Mouse (Mus musculus) limb, embryonic 12.5 days (tissue): ENCODE measurements around the gene Pip5k1a. TPM values are rescaled to one million over a fixed set of nuclear protein-coding genes. Genes with fewer than 3 reads are reported as not detected.
"Not testable (repeated sequence)": the region's sequence is repeated elsewhere in the genome, so short reads cannot be mapped to it uniquely, and the experiment has no call there.

Experiments used
- ATAC-seq: fragments of 200-750 bp; cut with Nextera tagmentation; 2 replicates; pipeline ENCODE4 v1.8.0; 2017; ENCODE audit warnings: low read depth, moderate TSS enrichment; ENCODE audit not compliant: insufficient number of reproducible peaks, insufficient read depth, low FRiP score, low TSS enrichment
- H3K27ac ChIP-seq: fragments of 300-500 bp; sonication (generic); 2 replicates; pipeline ENCODE4 v1.5.1; 2016; ENCODE audit warnings: mild to moderate bottlenecking, moderate library complexity
- H3K27me3 ChIP-seq: fragments of 300-500 bp; sonication (generic); 2 replicates; pipeline ENCODE4 v1.6.1; 2016; ENCODE audit warnings: mild to moderate bottlenecking, moderate library complexity
- H3K36me3 ChIP-seq: fragments of 300-500 bp; sonication (generic); 2 replicates; pipeline ENCODE4 v1.6.1; 2016; ENCODE audit warnings: mild to moderate bottlenecking, moderate library complexity
- H3K4me1 ChIP-seq: fragments of 300-500 bp; sonication (generic); replicated peaks from 2 replicates; pipeline ENCODE4 v1.6.1; 2016
- H3K4me2 ChIP-seq: fragments of 300-500 bp; sonication (generic); 2 replicates; pipeline ENCODE4 v1.6.1; 2016; ENCODE audit warnings: mild to moderate bottlenecking, moderate library complexity
- H3K4me3 ChIP-seq: fragments of 300-500 bp; sonication (generic); replicated peaks from 2 replicates; pipeline ENCODE4 v1.5.1; 2016; ENCODE audit warnings: mild to moderate bottlenecking
- H3K9ac ChIP-seq: fragments of 300-500 bp; sonication (generic); replicated peaks from 2 replicates; pipeline ENCODE4 v1.6.1; 2016; ENCODE audit warnings: mild to moderate bottlenecking, moderate library complexity
- H3K9me3 ChIP-seq: fragments of 300-500 bp; sonication (generic); 2 replicates; pipeline ENCODE4 v1.6.1; 2016; ENCODE audit warnings: mild to moderate bottlenecking, moderate library complexity
- WGBS: fragments of 180-500 bp; shearing (Covaris S2); methylation state at CpG from one replicate; pipeline ENCODE4 v1.1.7; 2016; 5-methylcytosine and 5-hydroxymethylcytosine counted together
- polyA plus RNA-seq: library from polyadenylated mRNA; unstranded; fragments of >200 nt; fragmentation: Nextera tagmentation; extraction: Ambion mirVana; gene quantifications from 2 replicates; pipeline ENCODE4 v1.2.1, GENCODE M21; 2016

Pip5k1a gene
- polyA plus RNA-seq, 1 experiment from 2014 or later, result 30.5 TPM

DNA sequence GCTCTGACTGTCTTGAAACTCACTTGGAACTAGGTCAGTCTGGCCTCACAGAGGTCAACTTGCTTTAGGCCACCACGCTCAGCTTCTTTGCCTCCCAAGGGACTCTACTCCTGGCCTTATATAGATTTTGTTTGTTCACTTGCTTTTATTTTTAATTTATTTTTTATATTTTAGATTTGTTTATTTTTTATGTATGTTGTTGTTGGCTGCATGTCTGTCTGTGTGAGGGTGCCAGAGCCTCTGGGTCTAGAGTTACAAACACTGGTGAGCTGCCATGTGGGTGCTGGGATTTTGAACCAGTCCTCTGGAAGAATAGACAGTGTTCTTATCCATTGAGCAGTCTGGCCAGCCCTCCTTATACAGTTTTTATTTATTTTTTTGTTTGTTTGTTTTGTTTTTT is 6.0 kb upstream of the Pip5k1a start:
- Histone ChIP-seq H3K36me3 (peaks cover 30% of the 10 kb centered on the region), H3K4me2 (no peak overlapping the region), H3K9me3 (no peaks in the 10 kb centered on the region), H3K9ac (no peak overlapping the region), H3K27ac (no peak overlapping the region), H3K4me3 (no peak overlapping the region), H3K27me3 (no peaks in the 10 kb centered on the region), H3K4me1 (peaks cover 9% of the 10 kb centered on the region)
- 89% methylated on average over 1 of the region's 1 CpGs for WGBS
- ATAC-seq, result no peak

DNA sequence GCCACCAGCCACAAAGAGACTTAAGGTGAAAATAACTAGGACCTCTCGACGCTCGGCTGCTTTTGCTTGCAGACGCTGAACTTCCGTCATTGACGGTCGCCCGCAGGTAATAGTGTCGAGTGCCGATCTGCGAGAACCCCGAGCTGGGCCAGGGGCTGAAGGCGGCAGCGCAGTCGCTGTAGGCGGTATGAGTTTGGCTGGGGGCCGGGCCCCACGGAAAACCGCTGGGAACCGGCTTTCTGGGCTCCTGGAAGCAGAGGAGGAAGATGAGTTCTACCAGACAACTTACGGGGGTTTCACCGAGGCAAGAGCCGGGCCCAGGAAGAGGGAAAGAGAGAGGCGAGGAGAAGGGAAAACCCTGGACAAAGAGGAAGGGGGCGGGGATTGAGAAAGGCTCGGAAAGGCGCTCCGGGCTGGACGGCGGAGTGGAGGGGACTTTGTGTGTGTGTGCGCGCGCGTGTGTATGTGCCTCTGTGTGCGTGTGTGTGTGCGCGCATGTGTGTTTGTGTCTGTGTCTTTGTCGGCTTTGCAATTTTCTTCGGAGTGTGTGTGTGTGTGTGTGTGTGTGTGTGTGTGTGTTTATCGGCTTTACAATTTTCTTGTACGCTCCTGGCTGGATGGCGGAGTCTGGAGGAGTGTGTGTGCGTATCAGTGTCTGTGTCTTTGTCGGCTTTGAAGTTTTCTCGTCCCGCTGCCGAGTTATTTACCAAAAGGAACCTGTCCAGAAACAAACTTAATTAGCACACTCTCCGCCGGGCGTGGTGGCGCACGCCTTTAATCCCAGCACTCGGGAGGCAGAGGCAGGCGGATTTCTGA is 4.4 kb upstream of the Pip5k1a start, which contains the start of gene Vps72:
Vps72 (plus strand) TSS at position 112 of the 816 bp plus-strand sequence.
- Histone ChIP-seq H3K27me3 (no peaks in the 10 kb centered on the region), H3K4me3 (peak within 1 kb of the TSS; percentile 76), H3K9ac (peak within 1 kb of the TSS; percentile 90), H3K4me1 (peaks cover 9% of the 10 kb centered on the region), H3K36me3 (peaks cover 17% of the 10 kb centered on the region), H3K4me2 (peak within 1 kb of the TSS; percentile 40), H3K9me3 (no peaks in the 10 kb centered on the region), H3K27ac (peak within 1 kb of the TSS; percentile 97)
- peak; percentile 64 for ATAC-seq
- WGBS, result under 1% methylated on average over 54 of the region's 54 CpGs

DNA sequence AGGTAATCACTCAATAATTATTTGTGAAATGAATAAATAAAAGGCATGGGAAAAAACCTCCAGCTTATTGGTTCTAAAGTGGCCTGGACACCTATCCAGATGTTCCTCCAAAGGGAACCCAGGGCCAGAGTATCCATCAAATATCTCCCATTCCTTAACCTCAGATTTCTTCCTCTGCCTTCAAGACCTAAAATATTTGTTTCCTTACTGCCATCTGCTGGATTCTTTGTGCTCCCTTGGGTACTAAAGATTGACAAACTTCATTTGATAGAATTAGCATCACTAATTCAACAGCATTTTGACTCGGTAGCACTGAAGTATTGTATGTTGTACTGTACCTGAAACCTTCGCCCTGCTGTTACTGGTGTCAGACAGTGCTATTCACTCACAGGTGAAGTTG is 1.2 kb upstream of the Pip5k1a start:
- WGBS, result 76% methylated on average over 2 of the region's 2 CpGs

DNA sequence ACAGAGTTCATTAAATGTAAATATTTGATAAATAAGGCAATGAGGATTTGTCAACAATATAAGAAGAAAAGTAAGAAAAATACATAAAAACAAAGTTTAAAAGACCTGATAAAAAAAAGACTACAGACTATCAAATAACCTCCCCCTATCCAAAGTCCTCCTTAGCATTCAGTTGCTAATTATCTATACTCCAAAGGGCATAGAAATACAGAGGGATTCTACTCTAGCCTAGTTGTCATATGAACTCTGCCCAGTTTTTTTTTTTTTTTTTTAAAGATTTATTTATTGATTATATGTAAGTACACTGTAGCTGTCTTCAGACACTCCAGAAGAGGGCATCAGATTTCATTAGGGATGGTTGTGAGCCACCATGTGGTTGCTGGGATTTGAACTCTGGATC is 578 bp upstream of the Pip5k1a start:
- not testable (repeated sequence) for H3K9me3 ChIP-seq, H3K27me3 ChIP-seq, H3K27ac ChIP-seq, H3K36me3 ChIP-seq, ATAC-seq, H3K9ac ChIP-seq
- peak overlapping the region; percentile 80 for H3K4me2 ChIP-seq
- H3K4me3 ChIP-seq, result peak overlapping the region; percentile 98
- H3K4me1 ChIP-seq, result peaks cover 16% of the 10 kb centered on the region

More for the DNA sequence above, 1.2 kb upstream of the Pip5k1a start:
- Histone ChIP-seq H3K9me3 (no peaks in the 10 kb centered on the region), H3K9ac (no peak overlapping the region), H3K4me2 (no peak overlapping the region), H3K27me3 (no peaks in the 10 kb centered on the region), H3K27ac (no peak overlapping the region), H3K4me1 (peaks cover 20% of the 10 kb centered on the region), H3K36me3 (peaks cover 4% of the 10 kb centered on the region; the same call in 1 of the 2 replicates), H3K4me3 (no peak overlapping the region)
- ATAC-seq, result no peak

DNA sequence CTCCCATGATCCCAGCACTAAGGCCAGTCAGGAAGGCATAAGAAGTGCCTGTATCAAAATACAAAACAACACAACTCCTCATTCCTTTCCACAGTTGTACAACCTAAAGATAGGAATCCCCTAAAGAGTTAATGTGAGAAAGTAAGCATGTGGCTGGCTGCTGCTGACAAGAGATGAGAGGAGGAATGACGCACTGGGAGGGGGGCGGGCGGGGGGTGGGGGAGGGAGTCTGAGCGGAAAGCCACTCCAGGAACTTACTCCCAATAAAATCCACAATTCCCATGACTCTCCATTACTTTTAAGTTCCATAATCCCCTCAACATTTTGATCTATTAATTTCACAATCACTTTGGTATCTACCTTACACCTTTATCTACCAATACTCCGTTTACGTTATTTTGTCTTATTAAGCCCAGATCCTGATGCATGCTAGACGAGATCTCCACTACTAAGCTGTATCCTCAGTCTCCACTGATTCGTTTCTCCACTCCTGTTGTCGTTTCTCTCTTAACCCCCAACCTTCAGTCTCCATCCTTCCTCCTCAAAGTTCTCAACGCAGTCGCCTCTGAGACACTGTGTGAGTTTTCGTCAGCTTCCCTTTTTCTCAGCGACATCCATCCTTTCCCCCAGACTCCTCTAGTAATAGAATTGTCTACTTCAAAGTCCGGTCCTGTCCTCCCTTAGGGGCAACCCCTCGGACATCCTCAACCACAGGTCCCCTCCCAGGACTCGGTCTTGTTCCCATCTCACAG is 968 bp downstream of the Pip5k1a start:
- Histone ChIP-seq H3K4me2 (peak overlapping the region; percentile 80), H3K27ac (peak overlapping the region; percentile 90), H3K4me1 (peaks cover 11% of the 10 kb centered on the region), H3K4me3 (peak overlapping the region; percentile 98), H3K27me3 (no peaks in the 10 kb centered on the region), H3K9ac (peak overlapping the region; percentile 95), H3K9me3 (no peaks in the 10 kb centered on the region), H3K36me3 (peaks cover 9% of the 10 kb centered on the region; the same call in 1 of the 2 replicates)
- WGBS, result 3% methylated on average over 16 of the region's 16 CpGs
- ATAC-seq, result no peak

DNA sequence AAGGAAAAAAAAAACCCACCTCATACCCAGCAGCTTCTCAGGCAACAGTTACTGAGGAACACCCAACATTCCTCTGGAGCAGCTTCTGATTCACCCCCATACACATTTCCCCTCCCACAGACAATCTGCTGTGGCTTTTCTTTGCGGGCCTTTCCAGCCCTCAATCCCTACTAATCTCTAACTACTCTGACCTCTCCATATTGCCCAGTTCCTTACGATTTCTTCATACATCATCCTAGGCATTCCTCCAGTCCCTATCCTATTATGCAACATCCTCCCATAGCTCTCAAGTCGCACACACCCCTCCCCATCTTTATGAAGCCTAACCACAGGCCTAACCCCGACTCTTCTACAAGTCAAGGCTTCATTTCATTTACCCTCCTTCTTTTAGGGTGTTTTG is 1.6 kb downstream of the Pip5k1a start:
- WGBS, result 66% methylated on average over 4 of the region's 4 CpGs
- peak overlapping the region; percentile 95 for H3K9ac ChIP-seq

DNA sequence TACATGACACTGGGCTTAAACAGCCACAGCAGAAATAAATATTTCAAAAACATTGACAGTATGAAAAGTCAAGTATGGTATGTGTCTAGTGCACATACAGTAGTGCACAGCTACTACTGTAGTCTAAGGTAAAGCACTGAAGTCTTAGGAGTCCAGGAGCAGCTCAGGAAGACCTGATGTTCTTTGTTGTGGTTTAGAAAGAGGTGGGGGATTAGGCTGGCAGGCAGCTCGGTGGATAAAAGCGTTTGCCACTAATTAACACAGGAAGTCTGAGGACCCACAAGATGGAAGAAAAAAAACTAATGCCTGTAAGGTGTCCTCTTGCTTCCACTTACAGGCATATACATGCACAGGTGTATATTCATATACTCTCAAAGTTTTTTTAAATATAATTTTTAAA is 5.9 kb downstream of the Pip5k1a start:
- Histone ChIP-seq H3K27ac (no peak overlapping the region), H3K4me1 (peaks cover 11% of the 10 kb centered on the region), H3K9me3 (no peaks in the 10 kb centered on the region), H3K4me2 (no peak overlapping the region), H3K4me3 (no peak overlapping the region), H3K36me3 (peaks cover 32% of the 10 kb centered on the region), H3K9ac (no peak overlapping the region), H3K27me3 (no peaks in the 10 kb centered on the region)
- WGBS, result 17% methylated on average over 2 of the region's 2 CpGs
- no peak for ATAC-seq

More for the DNA sequence above, 1.6 kb downstream of the Pip5k1a start:
- Histone ChIP-seq H3K27me3 (no peaks in the 10 kb centered on the region), H3K9me3 (no peaks in the 10 kb centered on the region), H3K36me3 (peaks cover 9% of the 10 kb centered on the region; the same call in 1 of the 2 replicates), H3K4me3 (peak overlapping the region; percentile 98), H3K27ac (no peak overlapping the region), H3K4me1 (peaks cover 11% of the 10 kb centered on the region), H3K4me2 (peak overlapping the region; percentile 80)
- no peak for ATAC-seq

DNA sequence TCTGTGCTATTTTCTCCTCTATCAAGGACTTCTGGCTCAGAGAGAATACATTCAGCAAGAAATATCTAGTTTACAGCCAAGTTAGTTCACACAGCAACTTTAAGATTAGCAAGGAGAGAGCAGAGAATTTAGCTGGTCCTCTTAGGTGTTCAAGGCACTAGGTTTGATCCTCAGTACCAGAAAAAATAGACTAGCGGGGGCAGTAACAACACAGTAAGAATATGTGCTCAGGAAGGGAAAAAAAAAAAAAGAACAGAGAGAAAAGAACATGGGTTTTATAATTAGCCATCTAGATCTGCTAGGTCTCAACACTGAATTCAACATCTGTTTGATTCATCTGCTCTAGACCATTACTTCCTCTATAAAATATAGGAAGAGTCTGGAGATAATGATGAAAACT is 18.7 kb downstream of the Pip5k1a start:
- Histone ChIP-seq H3K27ac (no peak overlapping the region), H3K4me1 (no peaks in the 10 kb centered on the region; the same call in 1 of the 2 replicates), H3K9me3 (no peaks in the 10 kb centered on the region), H3K4me3 (no peak overlapping the region), H3K9ac (no peak overlapping the region), H3K27me3 (no peaks in the 10 kb centered on the region), H3K4me2 (no peak overlapping the region), H3K36me3 (peaks cover 15% of the 10 kb centered on the region; the same call in 1 of the 2 replicates)
- WGBS, result 97% methylated on average over 1 of the region's 1 CpGs
- no peak for ATAC-seq

DNA sequence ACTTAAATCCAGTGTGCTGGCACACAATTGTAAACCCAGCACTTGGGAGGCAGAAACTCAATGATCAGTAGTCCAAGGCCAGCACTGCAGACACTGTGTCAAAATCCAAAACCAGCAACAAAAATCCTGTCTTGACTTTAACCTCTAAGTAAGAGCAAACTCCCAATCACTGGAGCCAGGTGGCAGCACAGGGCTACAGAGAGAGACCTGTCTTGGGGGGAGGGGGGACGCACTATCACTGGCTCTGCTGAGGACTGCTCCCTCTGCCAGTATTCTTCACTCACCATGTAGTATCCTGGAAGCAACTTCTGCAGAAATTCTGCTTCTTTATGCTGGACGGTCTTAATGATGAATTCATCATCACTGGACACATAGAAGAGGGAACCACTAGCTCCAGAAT is 35.1 kb downstream of the Pip5k1a start:
- 94% methylated on average over 2 of the region's 2 CpGs for WGBS
- Histone ChIP-seq H3K4me3 (no peak overlapping the region), H3K27ac (no peak overlapping the region), H3K27me3 (no peaks in the 10 kb centered on the region), H3K9ac (no peak overlapping the region), H3K4me2 (no peak overlapping the region), H3K36me3 (peaks cover 92% of the 10 kb centered on the region), H3K9me3 (no peaks in the 10 kb centered on the region), H3K4me1 (no peaks in the 10 kb centered on the region)
- ATAC-seq, result no peak

DNA sequence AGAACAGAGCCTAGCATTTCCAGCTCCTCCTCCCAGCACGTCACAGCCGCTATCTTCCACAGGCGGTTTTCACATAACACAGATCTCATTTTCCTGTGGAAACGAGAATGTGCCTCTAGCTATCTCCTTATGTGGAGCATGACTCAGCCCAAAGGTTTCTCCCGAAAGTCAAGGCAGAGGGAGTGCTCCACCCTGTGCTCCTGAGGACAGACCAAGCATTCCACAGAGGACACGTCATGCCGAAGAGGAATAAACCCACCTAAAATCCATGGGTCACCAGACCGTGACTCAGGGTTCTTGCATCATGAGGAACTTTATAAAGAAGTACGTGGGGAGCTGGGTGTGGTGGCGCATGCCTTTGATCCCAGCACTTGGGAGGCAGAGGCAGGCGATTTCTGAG is 40.2 kb downstream of the Pip5k1a start:
- Histone ChIP-seq H3K27ac (no peak overlapping the region), H3K27me3 (no peaks in the 10 kb centered on the region), H3K4me3 (no peak overlapping the region), H3K9me3 (no peaks in the 10 kb centered on the region), H3K4me2 (no peak overlapping the region), H3K36me3 (peaks cover 97% of the 10 kb centered on the region), H3K9ac (no peak overlapping the region), H3K4me1 (no peaks in the 10 kb centered on the region)
- WGBS, result 91% methylated on average over 11 of the region's 11 CpGs
- no peak for ATAC-seq

DNA sequence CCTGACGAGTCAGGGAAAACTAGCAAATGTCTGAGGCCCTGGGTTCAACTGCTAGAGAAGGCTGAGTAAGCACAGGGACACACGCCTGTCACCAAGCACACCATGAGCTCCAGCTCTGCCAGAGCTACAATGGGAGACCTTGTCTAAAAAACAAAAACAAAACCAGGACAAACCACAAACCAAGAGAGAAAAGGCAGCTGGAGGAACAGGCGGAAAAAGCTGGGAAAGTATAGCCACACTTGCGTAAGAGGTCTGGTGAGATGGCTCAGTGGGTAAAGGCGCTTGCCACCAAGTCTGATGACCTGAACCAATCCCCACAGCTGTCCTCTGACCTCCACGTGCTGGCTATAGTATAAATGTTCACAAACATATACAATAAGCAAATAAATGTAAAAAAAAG is 40.6 kb downstream of the Pip5k1a start:
- no peak overlapping the region for H3K27ac ChIP-seq
- 91% methylated on average over 6 of the region's 6 CpGs for WGBS
- H3K36me3 ChIP-seq, result peaks cover 97% of the 10 kb centered on the region
- ATAC-seq, result no peak
- H3K9ac ChIP-seq, result no peak overlapping the region
- H3K27me3 ChIP-seq, result no peaks in the 10 kb centered on the region
- no peaks in the 10 kb centered on the region for H3K4me1 ChIP-seq
- H3K4me3 ChIP-seq, result no peak overlapping the region
- H3K4me2 ChIP-seq, result no peak overlapping the region
- H3K9me3 ChIP-seq, result no peaks in the 10 kb centered on the region
